Mouse (Mus musculus) intestine, embryonic 14.5 days (tissue): ENCODE measurements around the gene Tcf12. TPM values are rescaled to one million over a fixed set of nuclear protein-coding genes. Genes with fewer than 3 reads are reported as not detected.

ENCODE experiments used
- ATAC-seq: fragments of 200-750 bp; cut with Nextera tagmentation; replicated peaks from 2 replicates; pipeline ENCODE4 v1.8.0; 2017; ENCODE audit warnings: low read depth, moderate number of reproducible peaks, moderate TSS enrichment, moderate library complexity; ENCODE audit not compliant: low FRiP score, low TSS enrichment
- DNase-seq: peaks from one replicate; pipeline ENCODE4 v3.0.0-alpha.2; 2018; ENCODE audit warnings: low spot score
- H3K27ac ChIP-seq: fragments of 300-500 bp; sonication (generic); 2 replicates; pipeline ENCODE4 v1.5.1; 2014; ENCODE audit warnings: low read depth, mild to moderate bottlenecking, control low read depth
- H3K27me3 ChIP-seq: fragments of 300-500 bp; sonication (generic); replicated peaks from 2 replicates; pipeline ENCODE4 v1.6.1; 2014; ENCODE audit warnings: low read length, control low read depth; ENCODE audit not compliant: control insufficient read depth, insufficient read depth
- H3K36me3 ChIP-seq: fragments of 300-500 bp; sonication (generic); 2 replicates; pipeline ENCODE4 v1.6.1; 2014; ENCODE audit warnings: low read length, control low read depth; ENCODE audit not compliant: control insufficient read depth, insufficient read depth
- H3K4me1 ChIP-seq: fragments of 300-500 bp; sonication (generic); replicated peaks from 2 replicates; pipeline ENCODE4 v1.6.1; 2014; ENCODE audit warnings: low read length, control low read depth, mixed read lengths; ENCODE audit not compliant: control insufficient read depth, insufficient read depth
- H3K4me2 ChIP-seq: fragments of 300-500 bp; sonication (generic); 2 replicates; pipeline ENCODE4 v1.6.1; 2014; ENCODE audit warnings: low read length
- H3K4me3 ChIP-seq: fragments of 300-500 bp; sonication (generic); 2 replicates; pipeline ENCODE4 v1.5.1; 2014; ENCODE audit warnings: low read depth, low read length, control low read depth, mixed read lengths
- H3K9ac ChIP-seq: fragments of 300-500 bp; sonication (generic); 2 replicates; pipeline ENCODE4 v1.6.1; 2014; ENCODE audit warnings: mild to moderate bottlenecking, low read length
- H3K9me3 ChIP-seq: fragments of 300-500 bp; sonication (generic); 2 replicates; pipeline ENCODE4 v1.6.1; 2016; ENCODE audit warnings: low read length, control low read depth; ENCODE audit not compliant: control insufficient read depth
- WGBS: fragments of 180-500 bp; shearing (Covaris S2); extraction: QIAGEN DNeasy Blood & Tissue Kit; methylation state at CpG from one replicate; pipeline ENCODE4 v1.1.7; 2014; 5-methylcytosine and 5-hydroxymethylcytosine counted together
- polyA plus RNA-seq: library from polyadenylated mRNA; unstranded; fragments of >200 nt; fragmentation: Nextera tagmentation; extraction: Ambion mirVana; gene quantifications from 2 replicates; pipeline ENCODE4 v1.2.1, GENCODE M21; 2014

The Tcf12 gene
- polyA plus RNA-seq, 1 experiment from 2014 or later: 57.5 TPM

DNA sequence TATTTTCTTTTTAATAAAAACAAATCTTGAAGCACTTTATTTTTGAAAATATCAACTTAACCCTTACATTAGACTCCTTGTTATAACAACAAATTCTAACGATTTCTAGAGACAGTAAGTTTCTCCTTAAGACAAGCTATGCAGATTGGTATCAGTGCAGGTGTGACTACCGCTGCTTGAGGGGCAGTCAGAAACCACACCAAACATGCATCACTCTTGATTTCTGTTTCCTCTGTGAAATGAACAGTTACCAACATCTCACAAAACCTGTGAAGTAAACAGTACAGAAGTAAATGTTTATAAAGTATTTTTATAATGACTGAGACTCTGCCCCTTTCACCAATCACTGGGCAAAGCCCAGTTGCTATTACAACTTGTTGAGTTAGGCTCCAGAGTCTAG is 13.6 kb downstream of the Tcf12 start:
- Histone ChIP-seq H3K36me3 (peaks cover 12% of the 10 kb centered on the region; the same call in 1 of the 2 replicates), H3K9ac (no peak overlapping the region), H3K4me2 (no peak overlapping the region), H3K27ac (no peak overlapping the region), H3K4me1 (no peaks in the 10 kb centered on the region), H3K27me3 (no peaks in the 10 kb centered on the region), H3K9me3 (no peaks in the 10 kb centered on the region), H3K4me3 (no peak overlapping the region)
- ATAC-seq: no peak
- DNase-seq: no peak
- WGBS: 91% methylated on average over 2 of the region's 2 CpGs

DNA sequence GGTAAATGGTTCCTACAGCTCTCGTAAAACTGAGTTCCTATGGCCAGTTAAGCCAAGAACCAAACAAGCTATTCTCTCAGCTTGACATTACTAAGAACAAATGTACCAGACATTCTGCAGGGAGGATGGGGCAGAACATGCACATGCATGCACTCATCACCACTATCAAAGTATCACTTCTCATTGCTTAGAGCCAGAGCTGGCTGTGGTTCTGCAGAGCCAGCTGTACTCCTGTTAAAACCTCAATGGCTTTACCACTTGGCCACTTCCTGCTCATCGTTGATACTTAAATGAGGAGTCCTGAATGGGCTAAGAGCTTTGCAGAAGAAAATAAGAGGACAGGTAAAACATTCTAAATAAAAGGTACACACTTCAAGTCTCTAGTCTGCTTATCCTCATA is 14.6 kb downstream of the Tcf12 start:
- ATAC-seq (no peak), DNase-seq (no peak)
- no peak overlapping the region for H3K27ac ChIP-seq
- WGBS: 92% methylated on average over 2 of the region's 2 CpGs
- no peak overlapping the region for H3K9ac ChIP-seq
- H3K9me3 ChIP-seq: no peaks in the 10 kb centered on the region
- no peaks in the 10 kb centered on the region for H3K4me1 ChIP-seq
- H3K27me3 ChIP-seq: no peaks in the 10 kb centered on the region
- no peak overlapping the region for H3K4me3 ChIP-seq
- 0 out of 2 replicates have a peak, but pooled peaks cover 4% of the 10 kb centered on the region for H3K36me3 ChIP-seq
- no peak overlapping the region for H3K4me2 ChIP-seq

DNA sequence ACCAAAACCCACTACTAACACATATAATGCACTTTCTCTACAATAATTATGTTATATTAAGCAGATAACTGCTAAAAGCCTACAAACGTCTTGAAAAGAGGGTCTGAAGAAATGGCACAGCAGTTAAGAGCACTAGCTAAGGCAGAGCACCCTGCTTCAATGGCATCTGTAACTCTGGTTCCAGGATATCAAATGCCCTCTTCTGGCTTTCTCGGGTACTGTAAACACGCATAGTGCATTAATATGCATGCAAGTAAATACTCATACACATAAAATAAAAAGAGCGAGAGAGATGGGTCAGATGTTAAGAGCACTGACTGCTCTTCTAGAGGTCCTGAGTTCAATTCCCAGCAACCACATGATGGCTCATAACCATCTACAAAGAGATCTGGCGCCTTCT is 17.0 kb downstream of the Tcf12 start:
- Histone ChIP-seq H3K4me2 (no peak overlapping the region), H3K36me3 (0 out of 2 replicates have a peak, but pooled peaks cover 4% of the 10 kb centered on the region), H3K27me3 (no peaks in the 10 kb centered on the region), H3K4me3 (no peak overlapping the region), H3K4me1 (no peaks in the 10 kb centered on the region), H3K27ac (no peak overlapping the region), H3K9ac (no peak overlapping the region), H3K9me3 (no peaks in the 10 kb centered on the region)
- DNase-seq (no peak), ATAC-seq (no peak)
- 87% methylated on average over 5 of the region's 5 CpGs for WGBS

DNA sequence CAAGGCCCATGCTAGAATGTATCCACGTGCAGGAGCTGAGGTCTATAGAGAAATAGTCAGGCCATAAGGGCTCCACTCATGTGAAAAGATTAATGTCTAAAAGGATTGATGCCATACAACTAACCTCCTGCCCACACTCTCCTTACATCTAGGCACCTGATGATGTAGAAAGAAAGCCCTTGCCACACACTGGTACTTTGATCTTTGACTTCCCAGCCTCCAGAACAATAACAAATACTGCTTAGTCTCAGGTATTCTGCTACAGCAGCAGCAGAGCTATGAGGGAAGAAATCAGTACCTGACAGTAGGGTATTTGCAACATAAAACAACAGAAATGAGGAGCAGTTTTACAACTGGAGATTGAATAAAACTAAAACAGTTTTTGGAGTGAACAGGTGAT is 19.5 kb downstream of the Tcf12 start:
- Histone ChIP-seq H3K9me3 (no peaks in the 10 kb centered on the region), H3K9ac (no peak overlapping the region), H3K27ac (no peak overlapping the region), H3K4me2 (no peak overlapping the region), H3K36me3 (0 out of 2 replicates have a peak, but pooled peaks cover 4% of the 10 kb centered on the region), H3K4me1 (0 out of 2 replicates have a peak, but pooled peaks cover 3% of the 10 kb centered on the region), H3K27me3 (no peaks in the 10 kb centered on the region), H3K4me3 (no peak overlapping the region)
- no peak for DNase-seq
- 77% methylated on average over 1 of the region's 1 CpGs for WGBS
- ATAC-seq: no peak

DNA sequence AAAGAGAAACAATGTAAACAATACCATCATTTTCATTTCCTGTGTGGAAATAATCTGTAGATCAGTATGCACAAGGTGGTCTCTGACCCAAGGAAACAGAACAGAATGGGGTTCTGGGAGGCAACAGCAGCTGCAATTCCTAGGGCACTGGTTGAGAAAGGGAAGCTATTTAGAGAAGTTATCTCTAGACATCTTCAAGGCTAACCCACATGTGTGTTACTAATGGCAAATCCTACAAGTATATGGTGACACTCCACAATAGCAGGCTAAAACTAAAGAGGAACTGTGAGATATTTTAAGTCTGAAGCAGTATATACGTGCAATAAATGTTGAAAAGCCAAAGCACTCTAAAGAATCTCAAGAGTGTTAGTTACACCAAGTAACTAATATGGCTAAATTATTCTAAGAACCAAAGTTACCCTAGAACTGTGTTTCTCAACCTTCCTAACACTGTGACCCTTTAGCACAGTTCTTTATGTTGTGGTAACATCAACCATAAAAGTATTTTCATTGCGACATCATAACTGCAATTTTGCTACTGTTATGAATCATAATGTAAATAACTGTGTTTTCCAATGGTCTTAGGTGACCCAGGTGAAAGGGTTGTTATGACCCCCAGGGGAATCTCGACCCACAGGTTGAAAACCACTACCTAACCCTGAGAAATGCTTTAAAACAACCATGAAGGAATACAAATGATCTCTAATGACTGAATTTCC is 22.6 kb downstream of the Tcf12 start:
- H3K4me3 ChIP-seq: no peak overlapping the region
- no peak for ATAC-seq
- peaks cover 7% of the 10 kb centered on the region; the same call in 1 of the 2 replicates for H3K4me1 ChIP-seq
- no peak overlapping the region for H3K9ac ChIP-seq
- no peak overlapping the region for H3K4me2 ChIP-seq
- H3K27me3 ChIP-seq: no peaks in the 10 kb centered on the region
- H3K27ac ChIP-seq: no peak overlapping the region
- no peaks in the 10 kb centered on the region for H3K9me3 ChIP-seq
- DNase-seq: no peak
- WGBS: 73% methylated on average over 3 of the region's 3 CpGs
- H3K36me3 ChIP-seq: no peaks in the 10 kb centered on the region

DNA sequence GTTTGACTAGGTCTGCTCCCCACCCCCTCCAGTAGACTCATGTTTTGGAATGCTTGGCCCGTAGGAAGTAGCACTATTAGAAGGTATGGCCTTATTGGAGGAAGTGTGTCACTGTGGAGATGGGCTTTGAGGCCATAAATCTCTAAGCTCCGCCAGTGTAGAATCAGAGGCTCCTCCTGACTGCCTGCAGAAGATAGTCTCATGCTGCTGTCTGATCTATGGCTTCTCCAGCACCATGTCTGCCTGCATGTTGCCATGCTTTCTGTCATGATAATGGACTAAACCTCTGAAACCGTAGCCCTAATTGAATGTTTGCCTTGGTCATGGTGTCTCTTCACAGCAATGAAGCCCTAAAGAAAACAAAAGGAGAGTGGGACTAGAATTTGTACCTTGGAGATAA is 26.7 kb downstream of the Tcf12 start:
- H3K36me3 ChIP-seq: no peaks in the 10 kb centered on the region
- no peak overlapping the region for H3K9ac ChIP-seq
- DNase-seq: no peak
- no peaks in the 10 kb centered on the region for H3K27me3 ChIP-seq
- no peaks in the 10 kb centered on the region for H3K9me3 ChIP-seq
- H3K4me3 ChIP-seq: no peak overlapping the region
- no peak overlapping the region for H3K4me2 ChIP-seq
- H3K4me1 ChIP-seq: peaks cover 7% of the 10 kb centered on the region; the same call in 1 of the 2 replicates
- WGBS: 50% methylated on average over 3 of the region's 3 CpGs
- ATAC-seq: no peak
- H3K27ac ChIP-seq: no peak overlapping the region

DNA sequence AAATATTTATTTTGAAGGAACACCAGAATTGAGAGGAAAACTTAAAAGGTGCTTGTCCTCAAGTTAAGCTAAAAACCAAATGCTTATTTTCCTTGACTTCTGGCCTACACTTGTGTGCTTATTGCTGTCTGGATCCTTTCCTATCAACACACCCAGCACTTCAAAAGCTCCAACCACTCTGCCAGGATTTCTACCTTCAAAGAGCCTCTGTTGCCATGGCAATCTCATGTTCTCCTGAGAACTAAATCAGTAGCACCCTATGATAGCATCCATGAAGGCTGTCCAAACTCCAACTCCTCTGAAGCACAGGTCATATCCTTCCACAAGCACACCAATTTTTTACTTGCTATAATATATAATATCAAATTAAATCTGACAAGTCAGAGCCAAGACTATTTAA is 27.5 kb downstream of the Tcf12 start:
- Histone ChIP-seq H3K36me3 (no peaks in the 10 kb centered on the region), H3K27me3 (no peaks in the 10 kb centered on the region), H3K9me3 (no peaks in the 10 kb centered on the region), H3K27ac (no peak overlapping the region), H3K4me2 (no peak overlapping the region), H3K9ac (no peak overlapping the region), H3K4me1 (peaks cover 10% of the 10 kb centered on the region; the same call in 1 of the 2 replicates), H3K4me3 (no peak overlapping the region)
- ATAC-seq: no peak
- no peak for DNase-seq

DNA sequence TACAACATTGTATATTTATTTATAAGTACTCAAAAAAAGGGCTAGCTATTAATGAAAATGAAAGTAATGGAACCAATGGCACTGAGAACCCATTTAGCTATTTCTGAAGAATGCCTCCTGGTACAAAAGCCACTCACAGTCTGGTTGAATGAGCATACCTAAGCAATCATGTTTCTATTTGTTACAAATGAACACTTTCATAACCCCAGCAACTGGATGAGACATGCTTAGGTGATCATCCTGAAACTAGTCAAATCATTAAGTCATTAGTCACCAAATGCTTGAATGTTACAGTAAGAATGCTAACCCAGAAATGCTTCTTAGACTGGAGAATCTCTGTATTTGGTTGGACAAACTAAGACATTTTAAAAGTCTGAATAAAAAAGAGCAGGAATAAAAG is 35.5 kb downstream of the Tcf12 start:
- no peaks in the 10 kb centered on the region for H3K27me3 ChIP-seq
- DNase-seq (no peak), ATAC-seq (no peak)
- no peak overlapping the region for H3K9ac ChIP-seq
- H3K9me3 ChIP-seq: no peaks in the 10 kb centered on the region
- 0 out of 2 replicates have a peak, but pooled peaks cover 3% of the 10 kb centered on the region for H3K4me1 ChIP-seq
- no peaks in the 10 kb centered on the region for H3K36me3 ChIP-seq
- H3K27ac ChIP-seq: no peak overlapping the region
- H3K4me3 ChIP-seq: no peak overlapping the region
- no peak overlapping the region for H3K4me2 ChIP-seq

DNA sequence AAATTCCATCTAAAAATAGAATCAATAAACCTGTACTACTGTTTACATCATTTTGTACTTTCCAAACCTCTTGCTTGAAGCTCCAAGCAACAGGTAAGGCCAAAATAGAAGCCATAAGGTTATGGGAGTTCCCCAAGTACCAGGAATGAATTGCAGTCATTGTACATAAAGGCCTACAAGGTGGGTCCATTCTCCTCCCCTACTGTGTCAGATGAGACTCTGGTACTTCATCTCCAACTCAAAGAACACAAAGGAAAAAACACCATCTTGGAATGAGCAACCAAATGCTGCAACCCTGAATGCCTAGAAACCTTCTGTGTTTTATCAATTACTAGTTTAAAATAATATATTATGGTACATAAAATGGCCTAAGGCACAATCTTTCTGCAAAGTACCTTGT is 45.5 kb downstream of the Tcf12 start:
- no peak for ATAC-seq
- no peak overlapping the region for H3K27ac ChIP-seq
- H3K4me1 ChIP-seq: no peaks in the 10 kb centered on the region

More for the DNA sequence above, 45.5 kb downstream of the Tcf12 start:
- no peak overlapping the region for H3K4me2 ChIP-seq
- H3K27me3 ChIP-seq: no peaks in the 10 kb centered on the region
- H3K9ac ChIP-seq: no peak overlapping the region
- H3K9me3 ChIP-seq: no peaks in the 10 kb centered on the region
- no peaks in the 10 kb centered on the region for H3K36me3 ChIP-seq
- no peak for DNase-seq
- no peak overlapping the region for H3K4me3 ChIP-seq
